Mouse (Mus musculus) bone marrow macrophage, adult 2 months (primary cell): ENCODE results near the gene Rcan2.

Experiments
- CTCF ChIP-seq: IDR thresholded peaks from 2 replicates; pipeline ENCODE4 v1.5.1; 2012; ENCODE audit warnings: low read depth, mild to moderate bottlenecking, low read length, moderate library complexity
- POLR2A ChIP-seq: IDR thresholded peaks from 2 replicates; pipeline ENCODE4 v1.6.1; 2012; ENCODE audit warnings: mild to moderate bottlenecking, low read depth, low read length, borderline replicate concordance

DNA sequence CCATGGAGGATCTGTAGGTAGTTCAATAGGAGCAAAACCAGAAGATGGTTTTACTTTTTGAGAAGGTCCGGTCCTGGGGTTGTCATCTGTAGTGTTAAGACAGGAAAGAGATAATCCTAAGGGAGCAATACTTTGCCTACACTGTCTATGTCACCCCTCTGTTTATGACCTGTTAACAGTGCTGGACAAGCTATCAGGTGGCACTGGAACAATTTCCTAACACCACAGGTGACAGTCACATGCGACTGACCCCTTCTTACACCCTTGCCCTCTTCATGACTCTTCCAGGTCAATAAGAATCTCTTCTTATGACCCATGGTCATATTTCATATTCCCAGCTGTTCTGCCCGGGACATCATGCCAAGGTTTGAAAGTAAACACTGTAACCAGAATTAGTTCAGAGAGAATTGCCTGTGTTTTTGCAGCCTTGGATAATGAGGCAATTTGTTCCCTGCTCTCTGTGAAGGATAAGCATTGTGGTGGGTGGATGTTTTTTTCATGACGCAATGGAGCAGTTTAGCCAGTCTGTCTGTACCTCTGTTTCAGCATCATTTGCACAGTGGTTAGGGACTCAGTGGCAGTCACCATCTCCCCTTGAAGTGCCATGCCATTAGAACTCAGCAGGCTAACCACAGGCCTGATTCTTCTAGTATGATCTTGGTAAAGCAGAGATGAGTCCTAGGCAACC lies 98.4 kb downstream of the Rcan2 start:
- TF ChIP-seq CTCF (no peak), POLR2A (no peak)
